Mouse (Mus musculus) hindbrain, embryonic 16.5 days (tissue): ENCODE data around the gene Mme. TPM values are rescaled to one million over a fixed set of nuclear protein-coding genes. Genes with fewer than 3 reads are reported as not detected.

Experiments
- ATAC-seq: fragments of 200-750 bp; cut with Nextera tagmentation; 2 replicates; pipeline ENCODE4 v1.8.0; 2017; ENCODE audit warnings: moderate TSS enrichment, moderate library complexity
- H3K27ac ChIP-seq: fragments of 300-500 bp; sonication (generic); 2 replicates; pipeline ENCODE4 v1.5.1; 2014; ENCODE audit warnings: low read depth, mild to moderate bottlenecking, control low read depth, low read length, moderate library complexity
- H3K27me3 ChIP-seq: fragments of 300-500 bp; sonication (generic); replicated peaks from 2 replicates; pipeline ENCODE4 v1.6.1; 2014; ENCODE audit warnings: low read length; ENCODE audit not compliant: control insufficient read depth, insufficient read depth
- H3K36me3 ChIP-seq: fragments of 300-500 bp; sonication (generic); 2 replicates; pipeline ENCODE4 v1.6.1; 2014; ENCODE audit warnings: mild to moderate bottlenecking, low read length, moderate library complexity, mixed read lengths; ENCODE audit not compliant: control insufficient read depth, insufficient read depth
- H3K4me1 ChIP-seq: fragments of 300-500 bp; sonication (generic); 2 replicates; pipeline ENCODE4 v1.6.1; 2014; ENCODE audit warnings: low read depth, low read length; ENCODE audit not compliant: control insufficient read depth, insufficient read depth
- H3K4me2 ChIP-seq: fragments of 300-500 bp; sonication (generic); 2 replicates; pipeline ENCODE4 v1.6.1; 2014; ENCODE audit warnings: mild to moderate bottlenecking, low read length, control low read depth, moderate library complexity
- H3K4me3 ChIP-seq: fragments of 300-500 bp; sonication (generic); 2 replicates; pipeline ENCODE4 v1.5.1; 2014; ENCODE audit warnings: mild to moderate bottlenecking, low read length, control low read depth, moderate library complexity
- H3K9ac ChIP-seq: fragments of 300-500 bp; sonication (generic); 2 replicates; pipeline ENCODE4 v1.6.1; 2014; ENCODE audit warnings: low read depth, mild to moderate bottlenecking, control low read depth, low read length, moderate library complexity
- H3K9me3 ChIP-seq: fragments of 300-500 bp; sonication (generic); 2 replicates; pipeline ENCODE4 v1.6.1; 2014; ENCODE audit warnings: mild to moderate bottlenecking, low read length, moderate library complexity; ENCODE audit not compliant: control insufficient read depth
- WGBS: fragments of 180-500 bp; shearing (Covaris S2); extraction: QIAGEN DNeasy Blood & Tissue Kit; methylation state at CpG from one replicate; pipeline ENCODE4 v1.1.7; 2014; 5-methylcytosine and 5-hydroxymethylcytosine counted together
- polyA plus RNA-seq: library from polyadenylated mRNA; unstranded; fragments of >200 nt; fragmentation: Nextera tagmentation; extraction: Ambion mirVana; gene quantifications from 2 replicates; pipeline ENCODE4 v1.2.1, GENCODE M21; 2015

Mme gene
- polyA plus RNA-seq, 1 experiment from 2014 or later, result 2.9 TPM

DNA sequence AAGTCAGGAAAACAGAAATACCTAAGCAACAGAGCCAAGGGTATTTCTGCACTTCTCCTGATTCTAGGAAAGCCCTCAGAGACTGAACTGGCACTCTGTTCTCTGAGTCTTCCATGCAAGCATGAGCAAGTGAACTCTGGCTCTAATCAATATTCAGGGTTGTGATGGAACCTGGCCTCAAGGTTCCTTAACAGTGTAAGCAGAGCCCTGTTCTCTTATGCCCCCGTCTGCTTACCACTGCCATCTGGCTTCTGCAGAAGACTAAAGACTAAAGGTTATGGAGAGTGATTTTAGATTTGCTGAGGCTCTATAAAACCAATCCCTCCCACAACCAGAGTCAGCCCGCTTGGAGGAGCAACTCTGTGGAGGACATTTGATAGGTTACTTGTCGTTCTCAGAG is 99.2 kb downstream of the Mme start:
- Histone ChIP-seq H3K9ac (no peak overlapping the region), H3K36me3 (no peaks in the 10 kb centered on the region), H3K27me3 (no peaks in the 10 kb centered on the region), H3K4me2 (no peak overlapping the region), H3K4me1 (no peaks in the 10 kb centered on the region), H3K27ac (no peak overlapping the region), H3K4me3 (no peak overlapping the region), H3K9me3 (no peaks in the 10 kb centered on the region)
- 95% methylated on average over 3 of the region's 3 CpGs for WGBS
- no peak for ATAC-seq

DNA sequence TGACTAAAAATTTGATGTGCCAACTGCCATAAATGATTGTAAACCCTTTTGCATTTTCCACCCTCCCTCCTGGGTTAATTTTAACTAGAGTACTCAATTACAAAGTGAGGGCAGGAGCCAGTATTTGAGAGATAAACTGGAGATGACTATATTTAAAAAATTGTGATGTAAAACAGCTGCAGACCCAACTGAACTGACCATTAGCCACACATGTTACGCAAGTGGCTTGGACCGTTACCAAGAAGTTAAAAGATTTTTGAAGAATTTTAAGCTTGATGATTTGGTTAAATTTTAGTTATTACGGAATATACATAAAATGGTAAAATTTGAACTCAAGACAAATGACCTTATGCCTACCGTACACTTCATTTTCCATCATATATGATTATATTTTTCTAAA is 100.1 kb downstream of the Mme start:
- ATAC-seq, result no peak
- Histone ChIP-seq H3K9ac (no peak overlapping the region), H3K4me3 (no peak overlapping the region), H3K27me3 (no peaks in the 10 kb centered on the region), H3K27ac (no peak overlapping the region), H3K36me3 (no peaks in the 10 kb centered on the region), H3K4me2 (no peak overlapping the region), H3K4me1 (no peaks in the 10 kb centered on the region), H3K9me3 (no peaks in the 10 kb centered on the region)
- 96% methylated on average over 4 of the region's 4 CpGs for WGBS

DNA sequence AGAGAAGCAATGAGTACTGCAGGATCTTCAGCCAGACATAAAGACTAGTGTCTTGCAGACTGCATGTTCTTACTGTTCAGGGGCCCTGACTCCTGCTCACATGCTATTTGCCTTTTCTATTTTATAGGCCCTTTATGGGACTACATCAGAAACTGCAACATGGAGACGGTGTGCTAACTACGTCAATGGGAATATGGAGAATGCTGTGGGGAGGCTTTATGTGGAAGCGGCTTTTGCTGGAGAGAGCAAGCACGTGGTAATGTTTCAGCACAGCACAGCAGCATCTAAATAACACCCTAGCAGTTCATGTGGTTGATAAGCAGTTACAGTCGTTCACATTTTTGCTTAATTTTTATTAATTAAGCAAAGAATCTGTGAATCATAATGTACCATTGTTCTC is 103.7 kb downstream of the Mme start:
- Histone ChIP-seq H3K9me3 (no peaks in the 10 kb centered on the region), H3K27me3 (no peaks in the 10 kb centered on the region), H3K4me1 (no peaks in the 10 kb centered on the region), H3K27ac (no peak overlapping the region), H3K36me3 (no peaks in the 10 kb centered on the region), H3K4me2 (no peak overlapping the region), H3K9ac (no peak overlapping the region), H3K4me3 (no peak overlapping the region)
- 76% methylated on average over 5 of the region's 5 CpGs for WGBS
- ATAC-seq, result no peak

DNA sequence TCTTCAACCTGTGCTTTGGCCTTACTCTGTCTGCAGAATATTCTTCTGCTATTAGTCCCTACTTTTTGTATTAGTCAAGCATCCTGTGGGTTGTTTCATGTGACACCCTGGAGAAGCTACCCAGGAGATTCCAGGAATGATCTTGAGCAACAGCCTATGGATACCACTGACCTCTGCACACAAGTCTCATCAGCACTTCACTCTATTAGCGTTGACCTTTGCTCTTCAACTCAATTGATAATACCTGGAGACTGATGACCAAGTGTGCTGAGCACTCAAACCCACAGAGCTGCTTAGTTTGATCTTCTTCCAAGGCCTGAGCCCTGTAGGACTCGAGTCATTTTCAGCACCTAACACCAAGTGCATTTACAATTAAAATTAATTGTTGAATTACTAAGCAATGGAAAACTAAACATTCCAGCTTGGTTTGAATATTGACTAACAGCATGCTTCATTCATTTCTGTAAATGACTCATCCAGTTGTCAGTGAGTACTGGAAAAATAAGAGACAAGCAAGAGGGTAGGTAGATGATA is 107.6 kb downstream of the Mme start:
- no peaks in the 10 kb centered on the region for H3K4me1 ChIP-seq
- 80% methylated on average over 2 of the region's 2 CpGs for WGBS
- no peak overlapping the region for H3K27ac ChIP-seq
- no peaks in the 10 kb centered on the region for H3K36me3 ChIP-seq
- H3K9ac ChIP-seq, result no peak overlapping the region
- no peak overlapping the region for H3K4me3 ChIP-seq
- no peak overlapping the region for H3K4me2 ChIP-seq
- no peaks in the 10 kb centered on the region for H3K27me3 ChIP-seq
- ATAC-seq, result no peak
- no peaks in the 10 kb centered on the region for H3K9me3 ChIP-seq

DNA sequence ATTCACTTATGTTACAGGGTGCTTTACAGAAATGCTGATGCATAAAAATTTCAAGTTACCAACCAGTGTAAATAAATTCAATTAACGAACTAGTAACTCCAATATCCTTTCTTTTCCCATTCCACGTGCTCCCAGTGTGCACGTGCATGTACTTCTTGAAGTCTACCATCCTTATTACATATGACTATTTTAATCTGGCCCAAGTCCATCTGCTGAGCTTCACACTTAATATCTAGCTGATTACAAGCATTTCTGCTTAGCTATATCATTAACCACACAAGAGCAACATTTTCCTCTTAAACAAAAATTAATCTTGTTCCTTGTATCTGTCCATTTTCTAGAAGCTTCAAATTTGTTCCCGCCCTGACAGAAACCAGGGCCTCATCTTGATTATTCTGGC is 108.9 kb downstream of the Mme start:
- Histone ChIP-seq H3K4me3 (no peak overlapping the region), H3K36me3 (no peaks in the 10 kb centered on the region), H3K4me1 (no peaks in the 10 kb centered on the region), H3K27ac (no peak overlapping the region), H3K9me3 (no peaks in the 10 kb centered on the region), H3K4me2 (no peak overlapping the region), H3K27me3 (no peaks in the 10 kb centered on the region), H3K9ac (no peak overlapping the region)
- no peak for ATAC-seq
- 93% methylated on average over 4 of the region's 4 CpGs for WGBS

DNA sequence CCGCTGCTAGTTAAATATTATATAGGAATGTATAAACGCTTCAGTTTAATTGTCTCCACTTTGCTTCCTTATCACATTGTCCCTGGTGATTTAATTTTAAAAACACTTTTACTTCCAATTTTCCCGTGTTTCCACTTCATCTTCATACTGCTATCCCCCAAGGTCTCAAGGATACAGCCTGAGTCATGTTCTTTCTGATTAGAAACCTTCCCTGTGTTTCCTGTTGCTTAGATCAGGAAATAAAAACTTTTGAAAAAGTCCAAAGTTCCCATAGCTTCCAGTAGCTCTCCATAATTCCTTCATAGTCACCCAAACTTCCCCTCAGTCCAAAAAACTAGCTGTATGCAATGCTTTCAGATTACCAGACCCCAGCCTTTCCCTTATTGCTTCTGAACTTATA is 109.4 kb downstream of the Mme start:
- Histone ChIP-seq H3K27me3 (no peaks in the 10 kb centered on the region), H3K36me3 (no peaks in the 10 kb centered on the region), H3K9ac (no peak overlapping the region), H3K4me3 (no peak overlapping the region), H3K9me3 (no peaks in the 10 kb centered on the region), H3K4me1 (no peaks in the 10 kb centered on the region), H3K4me2 (no peak overlapping the region), H3K27ac (no peak overlapping the region)
- no peak for ATAC-seq
- WGBS, result 85% methylated on average over 3 of the region's 3 CpGs

DNA sequence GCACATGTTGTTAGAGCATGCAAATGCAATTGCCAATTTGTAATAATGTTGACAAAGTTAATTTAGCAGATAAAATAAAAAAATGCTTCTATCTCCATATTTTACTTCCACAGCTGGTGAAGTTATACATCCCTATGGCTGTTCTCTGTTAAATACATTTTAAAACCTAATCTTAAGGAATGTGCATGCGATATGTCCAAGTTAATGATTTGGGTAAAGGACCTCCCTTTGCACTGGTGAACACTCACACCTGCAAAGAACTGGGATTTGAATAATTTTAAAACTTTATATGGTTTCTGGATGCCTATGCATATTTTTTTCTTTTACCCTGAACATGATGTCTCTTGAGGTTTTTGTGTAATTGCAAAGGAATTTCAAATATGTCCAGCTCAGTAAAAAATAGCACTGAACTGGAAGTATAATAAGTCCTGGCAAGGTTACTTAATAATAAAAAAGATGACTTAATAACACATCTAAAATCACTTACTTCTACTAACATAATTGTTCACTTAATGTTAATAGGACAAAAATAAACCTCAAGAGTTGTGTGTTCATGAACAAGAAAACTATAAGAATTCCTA is 110.4 kb downstream of the Mme start:
- Histone ChIP-seq H3K36me3 (no peaks in the 10 kb centered on the region), H3K9me3 (no peaks in the 10 kb centered on the region), H3K9ac (no peak overlapping the region), H3K4me3 (no peak overlapping the region), H3K27ac (no peak overlapping the region), H3K4me2 (no peak overlapping the region), H3K4me1 (no peaks in the 10 kb centered on the region), H3K27me3 (no peaks in the 10 kb centered on the region)
- ATAC-seq, result no peak
- WGBS, result 93% methylated on average over 1 of the region's 1 CpGs

DNA sequence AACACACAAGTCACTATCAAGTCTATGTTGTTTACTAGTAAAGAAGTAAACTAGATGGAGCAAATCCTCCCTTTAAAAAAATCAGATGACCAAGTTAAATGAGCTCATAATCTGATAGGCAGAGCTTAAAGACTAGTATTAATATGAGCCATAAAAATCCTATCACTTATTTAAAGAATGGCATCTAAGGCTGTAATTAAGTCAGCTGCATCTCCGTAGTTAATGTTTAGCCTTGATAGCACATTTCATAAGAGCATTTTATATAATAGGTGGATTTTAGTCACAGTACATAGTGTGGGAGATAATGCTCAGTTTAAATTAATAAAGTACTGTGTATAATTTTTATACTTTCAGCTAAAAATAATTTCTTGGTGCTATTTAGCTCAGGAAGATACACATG is 118.2 kb downstream of the Mme start:
- no peak overlapping the region for H3K4me2 ChIP-seq
- H3K9ac ChIP-seq, result no peak overlapping the region
- no peaks in the 10 kb centered on the region for H3K9me3 ChIP-seq
- no peak for ATAC-seq
- no peaks in the 10 kb centered on the region for H3K27me3 ChIP-seq
- WGBS, result 95% methylated on average over 1 of the region's 1 CpGs
- H3K27ac ChIP-seq, result no peak overlapping the region
- no peaks in the 10 kb centered on the region for H3K36me3 ChIP-seq
- H3K4me1 ChIP-seq, result no peaks in the 10 kb centered on the region
- no peak overlapping the region for H3K4me3 ChIP-seq

DNA sequence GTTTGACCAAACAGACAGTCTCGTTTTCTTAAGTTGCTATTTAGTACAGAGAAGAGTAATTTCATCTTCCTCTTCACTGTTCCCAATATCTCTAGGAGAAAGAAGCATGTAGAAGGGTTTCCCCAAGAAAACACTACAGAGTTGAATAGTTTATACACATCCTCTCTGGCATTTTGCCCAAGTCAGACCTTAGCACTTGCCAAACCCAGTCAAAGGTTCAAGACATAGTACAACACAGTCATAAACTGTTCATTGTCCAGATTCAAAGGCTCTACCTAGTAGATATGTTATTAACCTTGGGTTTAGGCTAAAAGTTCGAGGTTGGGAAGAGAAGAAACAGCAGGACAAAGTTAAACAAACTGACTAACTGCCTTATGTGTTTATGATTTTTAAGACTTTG is 143.7 kb downstream of the Mme start:
- no peak overlapping the region for H3K9ac ChIP-seq
- H3K27ac ChIP-seq, result no peak overlapping the region
- no peak for ATAC-seq
- H3K27me3 ChIP-seq, result no peaks in the 10 kb centered on the region
- H3K4me2 ChIP-seq, result no peak overlapping the region
- 63% methylated on average over 2 of the region's 2 CpGs for WGBS
- no peaks in the 10 kb centered on the region for H3K4me1 ChIP-seq
- H3K36me3 ChIP-seq, result no peaks in the 10 kb centered on the region
- H3K9me3 ChIP-seq, result no peaks in the 10 kb centered on the region
- H3K4me3 ChIP-seq, result no peak overlapping the region

DNA sequence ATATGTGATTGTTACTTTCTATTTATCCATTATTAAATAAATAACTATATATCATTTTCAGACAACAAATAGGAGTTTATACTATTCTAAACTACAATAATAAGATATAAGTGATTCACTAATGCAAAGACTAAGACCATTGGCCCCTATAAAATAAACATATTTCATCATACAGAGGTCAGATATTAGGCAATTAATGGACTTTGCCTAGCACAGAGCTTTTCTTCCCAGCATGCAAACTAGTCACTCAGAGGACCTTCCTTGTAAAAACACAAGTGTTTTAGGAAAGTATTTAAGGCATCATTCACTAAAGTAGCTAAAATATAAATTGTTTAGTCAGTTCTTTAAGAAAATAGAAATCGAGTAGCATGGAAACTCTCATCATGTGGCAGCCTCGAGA is 149.4 kb downstream of the Mme start:
- ATAC-seq, result no peak
- WGBS, result 85% methylated on average over 2 of the region's 2 CpGs
- Histone ChIP-seq H3K4me1 (no peaks in the 10 kb centered on the region), H3K27ac (no peak overlapping the region), H3K4me3 (no peak overlapping the region), H3K9ac (no peak overlapping the region), H3K9me3 (no peaks in the 10 kb centered on the region), H3K27me3 (no peaks in the 10 kb centered on the region), H3K4me2 (no peak overlapping the region), H3K36me3 (no peaks in the 10 kb centered on the region)
